Mouse (Mus musculus) left cerebral cortex, postnatal 14 days (tissue): ENCODE data around the gene St6galnac5. TPM values are rescaled to one million over a fixed set of nuclear protein-coding genes. Genes with fewer than 3 reads are reported as not detected.

ENCODE experiments used
- DNase-seq, 2 experiments: peaks; one replicate each; pipeline ENCODE4 v3.0.0; 2021 to 2022; ENCODE audit warnings: low spot score in 2 of 2, mixed read lengths in 1 of 2
- intact Hi-C: fragments of 180-260 bp; cut with DNase I; formaldehyde crosslinking; loops from one replicate; pipeline ENCODE4 v1.15.1; 2025
- total RNA-seq, 2 experiments: library from RNA; stranded (reverse); gene quantifications; 2 replicates each; pipeline ENCODE4 v1.2.3; 2021

The St6galnac5 gene
- total RNA-seq, 2 experiments from 2014 or later = 32.6 to 48.5 TPM

DNA sequence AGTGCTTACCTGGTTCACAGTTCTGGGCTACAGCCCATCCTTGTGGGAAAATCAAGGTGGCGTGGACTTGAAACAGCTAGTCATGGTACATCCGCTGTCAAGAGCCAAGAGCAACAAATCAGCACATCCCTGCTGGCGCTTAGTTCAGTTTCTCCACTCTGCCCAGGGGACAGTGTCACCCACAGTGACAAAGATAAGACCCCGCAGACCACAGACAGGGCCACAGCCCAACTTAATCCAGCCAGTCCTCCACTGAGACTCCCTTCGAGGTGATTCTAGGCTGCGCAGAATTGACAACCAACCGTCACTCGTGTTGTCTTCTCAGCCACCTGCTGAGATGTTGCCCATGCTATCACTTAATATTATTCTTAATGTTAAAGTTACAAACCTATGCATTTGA is 56.7 kb downstream of the St6galnac5 start:
- intact Hi-C loops = no loop called here
- DNase-seq = no peak

GRCm38 (mm10) chr3:152923530-152923929 is 58.5 kb downstream of the St6galnac5 start:
- intact Hi-C loops = no loop called here
- DNase-seq = no peak

DNA sequence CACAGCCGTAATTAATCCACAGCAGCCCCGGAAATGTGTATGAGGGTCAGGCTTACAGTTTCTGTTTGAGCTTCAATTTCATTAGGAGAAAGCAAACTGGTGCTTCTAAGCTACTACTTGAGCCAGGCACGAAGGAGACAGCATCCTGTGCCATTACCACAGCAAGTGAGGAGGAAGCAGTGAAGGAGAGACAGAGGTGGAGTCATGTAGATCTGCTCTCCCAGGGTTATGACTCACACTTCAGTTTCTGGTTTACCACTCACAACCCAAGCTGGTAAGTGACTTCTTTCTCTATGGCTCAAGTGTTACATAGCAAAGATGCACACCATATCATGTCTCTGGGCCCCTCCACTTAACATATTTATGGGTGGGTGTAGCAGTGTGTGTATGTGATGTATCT is 61.7 kb downstream of the St6galnac5 start:
- DNase-seq = no peak
- intact Hi-C loops = no loop called here

- intact Hi-C loops = no loop called here
- no peak for DNase-seq
These were observed 62.9 kb downstream of the St6galnac5 start for GRCm38 (mm10) chr3:152919101-152919500.

- intact Hi-C loops = no loop called here
- DNase-seq = no peak
These were observed 64.5 kb downstream of the St6galnac5 start for GRCm38 (mm10) chr3:152917579-152917978.

DNA sequence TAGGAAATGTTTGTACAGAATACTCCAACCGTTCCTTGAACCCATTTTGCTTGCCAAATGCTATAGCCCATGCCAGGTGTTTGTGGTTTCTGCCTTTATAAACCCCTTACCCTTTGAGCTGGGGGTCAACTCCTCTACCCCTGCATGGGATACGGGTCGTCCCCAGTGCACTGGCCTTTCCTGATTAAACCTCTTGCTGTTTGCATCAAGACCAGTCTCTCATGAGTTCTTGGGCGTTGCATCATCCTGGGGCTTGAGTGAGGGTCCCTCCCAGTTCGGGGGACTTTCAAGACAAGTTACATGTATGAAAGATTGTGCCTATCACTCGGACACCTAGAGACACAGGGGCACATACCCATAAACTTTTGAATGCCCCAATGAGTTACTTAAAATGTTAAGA is 67.7 kb downstream of the St6galnac5 start:
- intact Hi-C loops = no loop called here
- no peak for DNase-seq

DNA sequence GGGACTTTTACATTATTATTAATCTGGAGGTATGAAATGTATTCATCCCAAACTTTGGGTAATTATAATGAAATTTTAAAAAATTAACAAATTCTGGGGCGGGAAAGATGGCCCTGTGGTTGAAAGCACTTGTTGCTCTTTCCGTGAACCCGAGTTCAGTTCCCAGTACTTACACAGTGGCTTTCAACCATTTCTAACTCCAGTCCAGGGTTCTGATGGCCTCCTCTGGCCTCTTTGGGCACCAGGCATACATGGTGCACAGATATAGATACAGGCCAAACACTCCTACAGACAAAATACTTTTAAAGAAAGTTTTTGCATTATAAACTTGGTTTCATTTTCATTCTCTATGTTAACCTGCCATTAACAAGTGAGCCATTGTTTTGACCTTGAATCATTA is 68.4 kb downstream of the St6galnac5 start:
- intact Hi-C loops = no loop called here
- no peak for DNase-seq

- intact Hi-C loops = no loop called here
- no peak for DNase-seq
These were observed 68.9 kb downstream of the St6galnac5 start for GRCm38 (mm10) chr3:152913150-152913549.

DNA sequence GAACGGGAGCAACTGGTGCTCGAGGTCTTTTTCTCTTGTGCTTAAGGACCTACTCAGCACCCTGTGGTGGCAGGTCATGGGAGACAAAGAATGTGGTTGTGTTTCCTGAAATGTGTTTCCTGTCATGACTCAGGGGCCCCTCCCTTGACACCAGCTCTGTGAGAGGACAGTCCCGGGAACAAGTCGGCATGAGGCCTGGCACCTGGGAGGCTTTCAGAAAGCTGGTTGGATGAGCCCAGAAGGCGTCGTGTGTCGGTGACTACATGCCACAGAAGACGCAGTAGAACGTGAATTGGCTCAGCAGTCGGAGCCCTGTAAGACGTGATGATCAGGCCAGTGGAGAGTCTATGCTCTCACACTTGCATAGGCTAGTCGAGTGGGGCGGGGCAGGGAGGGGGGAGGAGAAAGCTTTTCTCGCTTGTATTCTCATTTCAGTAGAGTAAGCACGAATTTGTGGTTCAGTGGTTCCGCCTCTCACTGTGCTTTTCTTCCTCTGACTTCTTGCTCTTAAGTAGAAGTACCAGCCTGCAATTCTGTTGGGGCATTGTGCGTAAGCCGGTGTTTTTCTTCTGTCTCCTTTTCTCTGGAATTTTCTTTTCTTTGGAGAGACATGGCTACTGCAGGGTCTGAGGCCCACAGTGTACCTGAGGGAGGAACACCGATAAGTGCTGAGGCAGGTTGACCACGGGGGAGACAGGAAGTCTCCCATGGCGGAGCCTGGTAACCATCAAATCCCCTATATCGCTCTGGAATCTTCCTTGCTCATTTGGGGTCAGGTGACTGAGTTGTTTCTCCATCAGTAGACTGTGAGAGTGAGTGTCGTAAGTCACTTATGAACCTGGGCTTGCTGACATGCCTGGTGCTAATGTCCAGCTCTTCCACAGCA is 69.6 kb downstream of the St6galnac5 start:
- intact Hi-C loops = no loop called here
- no peak for DNase-seq

DNA sequence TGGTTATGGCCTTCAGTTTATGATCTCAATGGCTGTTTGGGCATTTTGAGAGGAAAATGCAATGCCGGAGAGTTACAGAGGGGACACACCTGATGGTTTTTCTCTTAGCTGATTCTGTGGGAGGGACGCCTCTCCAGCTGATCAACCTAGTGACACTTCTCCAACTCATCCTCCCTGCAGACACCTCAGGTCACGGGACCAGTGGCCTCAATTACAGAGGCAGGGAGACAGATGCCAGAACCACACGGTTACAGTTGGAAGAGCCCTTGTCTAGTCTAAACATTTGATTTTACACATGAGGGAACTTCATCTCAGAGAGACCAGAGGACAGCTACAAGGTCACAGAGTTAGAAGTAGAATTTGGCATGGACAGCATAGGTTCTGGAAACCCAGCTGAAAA is 70.5 kb downstream of the St6galnac5 start:
- DNase-seq = no peak
- intact Hi-C loops = no loop called here

DNA sequence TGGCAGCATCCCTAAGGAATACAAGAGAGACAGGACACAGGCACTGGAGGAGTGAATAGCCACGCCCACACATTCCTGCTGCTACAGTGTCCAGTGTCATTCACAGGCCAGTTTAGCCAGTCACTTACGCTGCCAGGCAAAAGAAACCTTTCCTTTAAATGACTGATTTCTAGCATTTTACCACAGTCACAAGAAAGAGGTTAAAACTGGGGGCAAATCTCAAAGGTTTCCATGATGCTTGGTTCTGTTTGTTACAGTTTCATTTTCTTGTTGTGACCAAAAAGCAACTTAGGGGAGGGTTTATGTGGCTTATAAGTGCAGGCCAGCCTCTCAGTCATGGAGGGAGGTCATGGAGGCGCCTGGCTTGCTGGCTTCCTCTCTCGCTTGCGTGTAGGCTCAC is 74.4 kb downstream of the St6galnac5 start:
- intact Hi-C loops = no loop called here
- DNase-seq = no peak

- peak in 1 of 2 experiments; percentile 57 for DNase-seq
- intact Hi-C loops = no loop called here
These were observed 75.0 kb downstream of the St6galnac5 start for GRCm38 (mm10) chr3:152907087-152907486.

GRCm38 (mm10) chr3:152905800-152906199 is 76.2 kb downstream of the St6galnac5 start:
- DNase-seq = no peak
- intact Hi-C loops = no loop called here

GRCm38 (mm10) chr3:152905026-152905425 is 77.0 kb downstream of the St6galnac5 start:
- DNase-seq = no peak
- intact Hi-C loops = no loop called here

- no peak for DNase-seq
- intact Hi-C loops = no loop called here
These were observed 83.1 kb downstream of the St6galnac5 start for GRCm38 (mm10) chr3:152898906-152899305.

- intact Hi-C loops = no loop called here
- no peak for DNase-seq
These were observed 84.8 kb downstream of the St6galnac5 start for GRCm38 (mm10) chr3:152897196-152897595.

GRCm38 (mm10) chr3:152896111-152896510 is 85.9 kb downstream of the St6galnac5 start:
- DNase-seq = no peak
- intact Hi-C loops = no loop called here

DNA sequence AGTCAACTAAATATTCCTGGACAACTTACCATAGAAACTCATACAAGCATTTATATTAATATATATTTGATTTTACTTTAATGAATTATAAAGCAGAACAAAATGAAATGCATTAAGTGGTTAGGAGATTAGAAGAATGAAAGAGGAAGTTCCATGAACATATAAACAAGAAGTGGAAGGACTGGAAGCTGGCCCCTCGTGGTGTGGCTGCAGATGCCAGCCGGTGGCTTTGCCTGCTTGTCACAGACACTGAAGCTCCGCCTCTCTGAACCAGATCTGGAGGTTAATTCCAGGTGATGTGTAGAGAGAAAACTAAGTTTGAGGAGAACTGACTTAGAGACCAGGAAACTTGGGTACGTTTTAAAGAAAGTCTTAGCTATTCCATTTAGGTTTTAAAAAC is 87.1 kb downstream of the St6galnac5 start:
- intact Hi-C loops = no loop called here
- DNase-seq = no peak

GRCm38 (mm10) chr3:152888116-152888515 is 93.9 kb downstream of the St6galnac5 start:
- DNase-seq = no peak
- intact Hi-C loops = no loop called here

GRCm38 (mm10) chr3:152886749-152887148 is 95.3 kb downstream of the St6galnac5 start:
- intact Hi-C loops = no loop called here
- no peak for DNase-seq

DNA sequence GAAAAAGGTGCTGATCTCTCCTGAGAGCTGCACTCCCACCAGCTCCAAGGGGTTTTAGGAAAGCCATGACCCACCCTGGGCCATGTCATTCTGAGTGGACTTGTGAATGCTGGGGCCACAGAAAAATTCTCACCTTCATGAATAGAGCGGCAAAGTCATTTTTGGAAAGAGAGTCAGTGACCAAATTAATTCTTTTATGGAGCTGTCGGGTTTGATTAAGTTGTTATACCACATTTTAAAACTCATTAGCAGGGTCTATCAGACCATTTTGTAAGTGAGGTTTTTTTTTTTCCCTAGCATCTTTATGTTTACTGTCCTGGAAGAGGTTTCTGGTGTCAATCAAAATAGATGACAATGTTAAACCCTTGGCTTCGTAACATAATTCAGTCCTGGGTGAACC is 98.5 kb downstream of the St6galnac5 start:
- DNase-seq = no peak
- intact Hi-C loops = no loop called here
